Mouse (Mus musculus): ENCODE results near the gene Car10. TPM values are rescaled to one million over a fixed set of nuclear protein-coding genes. Genes with fewer than 3 reads are reported as not detected.
A peak's percentile ranks its signal among the peaks of the same experiment; 100 is the strongest.

The Car10 gene
- polyA plus RNA-seq, 1 experiment from 2014 or later = 10.6 TPM

GRCm38 (mm10) chr11:93565756-93566155 is 467.9 kb downstream of the Car10 start:
- H3K4me3 ChIP-seq = no peak overlapping the region
- no peaks in the 10 kb centered on the region for H3K27me3 ChIP-seq
- no peaks in the 10 kb centered on the region for H3K36me3 ChIP-seq
- peaks cover 4% of the 10 kb centered on the region; the same call in 1 of the 2 replicates for H3K4me1 ChIP-seq
- H3K9ac ChIP-seq (replicated peaks) = no peak overlapping the region
- H3K4me2 ChIP-seq (replicated peaks) = no peak overlapping the region
- WGBS = 60% methylated on average over 3 of the region's 3 CpGs
- H3K27ac ChIP-seq (replicated peaks) = no peak overlapping the region
- H3K9me3 ChIP-seq = no peaks in the 10 kb centered on the region
- ATAC-seq (replicated peaks) = no peak

GRCm38 (mm10) chr11:93571917-93572641 is 474.3 kb downstream of the Car10 start:
- 84% methylated on average over 11 of the region's 11 CpGs for WGBS
- H3K4me2 ChIP-seq (replicated peaks) = no peak overlapping the region
- no peaks in the 10 kb centered on the region for H3K9me3 ChIP-seq
- H3K9ac ChIP-seq (replicated peaks) = no peak overlapping the region
- ATAC-seq (replicated peaks) = no peak
- H3K36me3 ChIP-seq = no peaks in the 10 kb centered on the region
- no peaks in the 10 kb centered on the region for H3K27me3 ChIP-seq
- no peaks in the 10 kb centered on the region for H3K4me1 ChIP-seq
- no peak overlapping the region for H3K27ac ChIP-seq (replicated peaks)
- H3K4me3 ChIP-seq = no peak overlapping the region

DNA sequence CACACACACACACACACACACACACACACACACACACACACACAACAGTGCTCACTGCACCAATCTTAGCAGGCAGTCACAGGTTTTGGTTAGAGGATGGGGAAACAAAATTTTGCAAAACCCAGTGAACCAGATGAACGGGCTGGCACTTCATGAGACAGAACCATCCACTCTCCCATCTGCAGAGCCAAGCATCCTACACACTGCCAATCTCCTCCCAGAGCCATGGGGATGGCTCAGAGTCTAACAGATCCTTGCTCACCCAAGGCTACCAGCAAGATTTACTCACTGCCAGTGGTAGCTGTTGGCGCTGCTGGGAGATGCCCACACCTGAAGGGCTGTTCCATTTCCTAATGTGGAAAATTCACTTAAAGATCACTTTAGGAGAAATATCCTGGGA is 479.6 kb downstream of the Car10 start:
- Histone ChIP-seq H3K4me3 (no peak overlapping the region), H3K4me2 (replicated peaks) (no peak overlapping the region), H3K27me3 (no peaks in the 10 kb centered on the region), H3K27ac (replicated peaks) (no peak overlapping the region), H3K9me3 (no peaks in the 10 kb centered on the region), H3K36me3 (no peaks in the 10 kb centered on the region), H3K4me1 (peaks cover 13% of the 10 kb centered on the region), H3K9ac (replicated peaks) (no peak overlapping the region)
- 0 out of 2 replicates have a peak, but pooled peaks have one; percentile 30 for ATAC-seq (replicated peaks)
- 84% methylated on average over 2 of the region's 2 CpGs for WGBS

- Histone ChIP-seq H3K36me3 (no peaks in the 10 kb centered on the region), H3K4me1 (peaks cover 13% of the 10 kb centered on the region), H3K9me3 (no peaks in the 10 kb centered on the region), H3K27me3 (no peaks in the 10 kb centered on the region), H3K27ac (replicated peaks) (no peak overlapping the region), H3K9ac (replicated peaks) (no peak overlapping the region), H3K4me2 (replicated peaks) (no peak overlapping the region), H3K4me3 (no peak overlapping the region)
- WGBS = 83% methylated on average over 1 of the region's 1 CpGs
- no peak for ATAC-seq (replicated peaks)
These were observed 481.8 kb downstream of the Car10 start for GRCm38 (mm10) chr11:93579626-93580025.

- peaks cover 13% of the 10 kb centered on the region for H3K4me1 ChIP-seq
- H3K27me3 ChIP-seq = no peaks in the 10 kb centered on the region
- WGBS = 46% methylated on average over 4 of the region's 4 CpGs
- H3K4me3 ChIP-seq = no peak overlapping the region
- H3K9ac ChIP-seq (replicated peaks) = no peak overlapping the region
- H3K36me3 ChIP-seq = no peaks in the 10 kb centered on the region
- H3K4me2 ChIP-seq (replicated peaks) = no peak overlapping the region
- H3K9me3 ChIP-seq = no peaks in the 10 kb centered on the region
- no peak overlapping the region for H3K27ac ChIP-seq (replicated peaks)
- ATAC-seq (replicated peaks) = peak; percentile 86
These were observed 483.5 kb downstream of the Car10 start for GRCm38 (mm10) chr11:93581326-93581725.

DNA sequence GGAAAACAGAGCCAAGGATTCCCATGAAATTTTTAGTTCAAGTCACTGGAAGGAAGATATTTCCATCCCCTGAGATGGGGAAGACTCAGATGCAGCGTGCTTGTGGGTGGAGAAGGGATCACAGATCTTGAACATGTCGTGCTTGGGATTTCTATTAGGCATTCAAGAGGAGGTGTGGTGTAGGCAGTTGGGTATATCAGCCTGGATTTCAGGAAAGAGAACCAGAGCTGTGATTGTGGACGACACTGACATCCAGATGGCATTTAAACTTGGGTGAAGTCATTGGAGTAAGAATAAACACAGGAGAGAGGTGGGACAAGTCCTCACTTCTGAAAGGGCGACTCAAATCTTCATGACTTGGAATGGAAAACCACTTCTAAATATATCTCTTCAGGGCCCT is 490.0 kb downstream of the Car10 start:
- Histone ChIP-seq H3K4me1 (no peaks in the 10 kb centered on the region), H3K27me3 (no peaks in the 10 kb centered on the region), H3K27ac (replicated peaks) (no peak overlapping the region), H3K9me3 (no peaks in the 10 kb centered on the region), H3K4me3 (no peak overlapping the region), H3K36me3 (no peaks in the 10 kb centered on the region), H3K9ac (replicated peaks) (no peak overlapping the region), H3K4me2 (replicated peaks) (no peak overlapping the region)
- no peak for ATAC-seq (replicated peaks)
- 87% methylated on average over 4 of the region's 4 CpGs for WGBS

DNA sequence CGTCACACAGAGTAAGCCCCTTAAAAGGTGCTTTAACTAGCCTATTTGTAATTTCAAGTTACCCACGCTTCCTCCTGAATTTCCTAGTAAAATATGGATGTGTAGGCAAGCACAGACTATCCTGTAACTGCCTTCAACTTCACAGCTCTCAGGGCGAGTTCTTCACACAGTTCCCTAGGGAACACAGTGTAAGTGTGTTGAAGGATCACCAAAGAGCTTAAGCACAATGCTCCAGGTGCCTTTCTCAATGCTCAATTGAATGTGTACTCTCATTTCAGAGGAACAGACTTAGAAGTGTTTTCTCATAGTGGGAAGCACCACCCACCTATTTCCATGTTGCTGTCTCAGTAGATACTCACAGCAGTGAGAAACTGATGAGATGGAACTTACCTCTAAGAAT is 492.8 kb downstream of the Car10 start:
- no peaks in the 10 kb centered on the region for H3K36me3 ChIP-seq
- H3K4me1 ChIP-seq = no peaks in the 10 kb centered on the region
- H3K4me2 ChIP-seq (replicated peaks) = no peak overlapping the region
- no peak overlapping the region for H3K9ac ChIP-seq (replicated peaks)
- no peak for ATAC-seq (replicated peaks)
- no peak overlapping the region for H3K4me3 ChIP-seq
- WGBS = 83% methylated on average over 3 of the region's 3 CpGs
- no peaks in the 10 kb centered on the region for H3K9me3 ChIP-seq
- H3K27ac ChIP-seq (replicated peaks) = no peak overlapping the region
- H3K27me3 ChIP-seq = no peaks in the 10 kb centered on the region

GRCm38 (mm10) chr11:93594033-93594432 is 496.2 kb downstream of the Car10 start:
- 40% methylated on average over 2 of the region's 2 CpGs for WGBS
- Histone ChIP-seq H3K27me3 (no peaks in the 10 kb centered on the region), H3K4me1 (no peaks in the 10 kb centered on the region), H3K4me3 (no peak overlapping the region), H3K9me3 (no peaks in the 10 kb centered on the region), H3K4me2 (replicated peaks) (no peak overlapping the region), H3K9ac (replicated peaks) (no peak overlapping the region), H3K36me3 (no peaks in the 10 kb centered on the region), H3K27ac (replicated peaks) (no peak overlapping the region)
- no peak for ATAC-seq (replicated peaks)

GRCm38 (mm10) chr11:93598175-93598574 is 500.3 kb downstream of the Car10 start:
- Histone ChIP-seq H3K9ac (replicated peaks) (no peak overlapping the region), H3K36me3 (no peaks in the 10 kb centered on the region), H3K4me3 (no peak overlapping the region), H3K27ac (replicated peaks) (no peak overlapping the region), H3K27me3 (no peaks in the 10 kb centered on the region), H3K4me2 (replicated peaks) (no peak overlapping the region), H3K9me3 (no peaks in the 10 kb centered on the region), H3K4me1 (no peaks in the 10 kb centered on the region)
- WGBS = 61% methylated on average over 4 of the region's 4 CpGs
- no peak for ATAC-seq (replicated peaks)

GRCm38 (mm10) chr11:93599755-93600154 is 501.9 kb downstream of the Car10 start:
- H3K36me3 ChIP-seq = no peaks in the 10 kb centered on the region
- no peak overlapping the region for H3K27ac ChIP-seq (replicated peaks)
- no peak for ATAC-seq (replicated peaks)
- no peaks in the 10 kb centered on the region for H3K27me3 ChIP-seq
- H3K4me1 ChIP-seq = no peaks in the 10 kb centered on the region
- no peaks in the 10 kb centered on the region for H3K9me3 ChIP-seq
- H3K4me3 ChIP-seq = no peak overlapping the region
- 85% methylated on average over 3 of the region's 3 CpGs for WGBS
- no peak overlapping the region for H3K4me2 ChIP-seq (replicated peaks)
- H3K9ac ChIP-seq (replicated peaks) = no peak overlapping the region

DNA sequence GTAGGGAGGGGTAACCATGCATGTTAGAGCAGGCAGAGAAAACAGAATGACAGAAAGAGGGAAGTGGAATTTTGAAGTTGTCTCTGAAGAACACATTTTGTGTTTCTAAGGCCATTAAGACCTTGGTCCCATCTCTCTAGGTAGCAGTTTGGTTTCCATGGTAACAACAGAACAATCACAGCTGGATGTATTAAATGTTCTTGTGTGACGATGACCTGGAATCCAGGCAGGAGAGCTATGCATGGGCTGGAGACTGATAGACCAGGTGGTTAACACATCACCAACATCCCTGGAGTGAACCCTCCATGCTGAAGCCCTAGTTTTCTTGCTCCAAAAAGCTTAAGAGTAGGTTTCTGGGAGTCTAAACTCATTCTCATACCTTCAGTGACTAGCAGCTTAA is 505.7 kb downstream of the Car10 start:
- Histone ChIP-seq H3K27me3 (no peaks in the 10 kb centered on the region), H3K4me2 (replicated peaks) (no peak overlapping the region), H3K36me3 (no peaks in the 10 kb centered on the region), H3K4me1 (no peaks in the 10 kb centered on the region), H3K9ac (replicated peaks) (no peak overlapping the region), H3K27ac (replicated peaks) (no peak overlapping the region), H3K4me3 (no peak overlapping the region), H3K9me3 (no peaks in the 10 kb centered on the region)
- 53% methylated on average over 1 of the region's 1 CpGs for WGBS
- no peak for ATAC-seq (replicated peaks)

- Histone ChIP-seq H3K27ac (replicated peaks) (no peak overlapping the region), H3K36me3 (no peaks in the 10 kb centered on the region), H3K4me1 (no peaks in the 10 kb centered on the region), H3K9me3 (no peaks in the 10 kb centered on the region), H3K9ac (replicated peaks) (no peak overlapping the region), H3K4me2 (replicated peaks) (no peak overlapping the region), H3K4me3 (no peak overlapping the region), H3K27me3 (no peaks in the 10 kb centered on the region)
- ATAC-seq (replicated peaks) = no peak
- WGBS = 79% methylated on average over 1 of the region's 1 CpGs
These were observed 509.3 kb downstream of the Car10 start for GRCm38 (mm10) chr11:93607111-93607510.

DNA sequence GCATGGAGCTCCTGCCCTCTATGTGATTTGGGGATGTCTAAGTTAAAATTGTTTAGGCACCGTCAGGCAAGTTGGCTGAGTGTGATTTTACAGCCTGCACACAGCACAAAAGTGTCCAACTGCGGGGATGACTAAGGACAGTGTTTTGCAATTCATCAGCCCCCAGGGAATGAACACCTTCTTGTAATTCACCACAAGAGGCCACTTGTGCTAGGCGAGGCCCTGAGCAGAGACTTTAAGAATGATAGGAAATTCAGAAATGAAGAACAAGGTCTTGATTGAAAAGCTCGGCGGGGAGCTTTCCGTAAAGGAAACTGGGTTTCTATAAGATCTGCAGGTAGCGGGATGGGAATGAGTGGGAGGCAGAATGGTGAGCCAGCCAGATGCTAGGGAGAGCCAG is 510.9 kb downstream of the Car10 start:
- Histone ChIP-seq H3K4me3 (no peak overlapping the region), H3K36me3 (no peaks in the 10 kb centered on the region), H3K27me3 (no peaks in the 10 kb centered on the region), H3K27ac (replicated peaks) (no peak overlapping the region), H3K4me2 (replicated peaks) (no peak overlapping the region), H3K9me3 (no peaks in the 10 kb centered on the region), H3K4me1 (no peaks in the 10 kb centered on the region), H3K9ac (replicated peaks) (no peak overlapping the region)
- no peak for ATAC-seq (replicated peaks)
- WGBS = 29% methylated on average over 7 of the region's 7 CpGs

All from forebrain, embryonic 15.5 days (tissue).